Mouse (Mus musculus): ENCODE results near the gene Best1.

GRCm38 (mm10) chr19:10003696-10004095, 2.3 kb upstream of the Best1 start:
- TF ChIP-seq CTCF (conservative IDR thresholded peaks at IDR 0.05; ENCODE audit: insufficient read depth, insufficient read length, low read depth, low read length), result no peak
- no peak for TF ChIP-seq POLR2A (IDR thresholded peaks at IDR 0.05; ENCODE audit: low read depth, low read length)

All from kidney, adult 2 months (tissue).